Mouse (Mus musculus) naive thymus-derived CD4-positive, alpha-beta T cell, adult 2 months (primary cell): Measurements from ENCODE around the gene Erc2.
A peak's percentile ranks its signal among the peaks of the same experiment; 100 is the strongest.

Source experiments
- DNase-seq: peaks from one replicate; pipeline ENCODE4 v3.0.0-alpha.2; 2011; ENCODE audit warnings: low read depth

Gene Erc2

DNA sequence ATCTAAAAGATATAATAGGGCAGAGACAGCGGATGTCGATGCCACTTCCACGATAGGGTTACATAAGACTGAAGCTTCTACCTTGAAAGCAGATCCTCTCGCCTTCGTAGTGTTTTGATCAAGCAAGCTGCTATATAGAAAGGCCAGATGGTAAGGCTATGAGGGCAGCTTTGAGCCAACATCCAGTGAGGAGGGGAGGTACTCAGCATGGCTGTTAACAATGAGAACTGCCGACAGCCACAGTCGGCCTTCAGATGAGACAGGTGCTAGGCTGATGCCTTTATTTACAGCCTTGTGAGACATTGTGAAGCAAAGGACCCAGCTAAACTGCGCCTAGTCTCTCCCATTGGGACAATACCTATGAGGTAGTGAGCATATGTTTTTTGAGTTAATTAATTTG is 156.3 kb downstream of the Erc2 start:
- no peak for DNase-seq

DNA sequence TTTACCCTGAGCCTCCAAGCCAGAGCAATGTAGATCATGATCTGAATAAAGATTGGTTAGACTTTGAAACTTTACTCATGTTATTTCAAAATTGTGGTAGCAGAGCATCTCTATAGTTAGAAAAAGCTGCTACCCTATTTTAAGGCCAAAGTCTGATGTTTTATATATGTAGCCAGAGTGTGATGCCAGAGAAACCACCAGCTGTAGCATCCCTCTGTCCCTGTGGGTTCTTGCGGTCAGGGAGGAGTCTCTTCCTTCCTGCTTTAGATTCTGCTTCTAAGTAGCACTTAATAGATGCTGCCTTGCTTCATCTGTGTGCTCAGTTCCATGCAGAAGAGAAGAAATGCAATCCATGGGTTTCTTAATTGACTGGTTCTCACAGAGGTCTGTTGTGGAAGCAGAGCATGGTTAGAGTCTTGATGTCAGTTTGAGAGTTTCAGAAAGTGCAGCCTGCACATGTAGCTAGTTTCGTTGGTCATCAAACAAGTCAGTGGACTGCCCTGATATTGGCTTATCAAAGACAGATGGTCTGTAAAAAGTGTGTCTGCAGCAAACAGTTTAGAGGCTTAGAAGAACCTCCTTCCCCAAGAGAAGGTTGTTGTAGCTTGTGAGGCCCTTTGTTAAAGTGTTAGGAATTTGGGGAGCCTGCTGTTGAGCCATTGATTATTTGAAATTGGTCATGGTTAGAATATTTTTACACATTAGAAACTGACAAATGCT is 156.9 kb downstream of the Erc2 start:
- DNase-seq: no peak

DNA sequence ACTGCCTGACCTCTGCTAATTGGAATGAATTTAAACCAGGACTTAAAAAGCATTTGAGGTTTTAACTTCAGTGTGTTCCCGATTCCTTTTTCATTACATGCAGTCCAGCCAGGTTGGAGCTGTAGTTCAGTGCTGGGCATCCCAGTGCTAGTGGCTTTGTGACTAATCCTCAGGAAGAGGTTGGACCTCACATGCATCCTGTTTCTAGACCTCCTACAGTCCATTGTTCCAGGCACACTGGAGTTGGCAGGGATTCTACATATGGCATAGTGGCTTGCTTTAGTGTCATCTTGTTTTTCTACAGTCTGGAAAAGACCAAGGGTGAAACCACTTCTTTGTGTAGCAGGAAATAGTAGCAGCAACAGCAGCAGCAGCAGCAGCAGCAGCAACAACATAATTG is 159.0 kb downstream of the Erc2 start:
- no peak for DNase-seq

DNA sequence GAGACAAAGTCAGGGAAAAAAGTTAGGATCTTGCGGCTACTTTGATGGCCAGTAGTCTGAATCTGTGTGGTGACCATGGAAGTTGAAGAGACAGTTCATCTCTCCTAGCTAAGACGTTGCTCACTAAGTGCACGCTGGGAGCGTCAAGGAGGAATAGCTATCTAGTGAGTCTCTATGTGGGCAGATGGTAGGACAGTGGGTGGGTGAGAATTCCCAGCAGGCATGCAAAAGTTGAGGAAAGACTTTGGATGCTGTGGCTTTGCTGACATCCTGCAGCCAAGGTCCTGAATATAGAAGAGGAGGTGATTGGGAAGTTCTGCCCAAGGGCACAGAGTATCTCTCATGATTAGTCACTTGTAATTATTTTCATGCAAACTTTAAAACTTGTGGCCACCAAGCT is 162.6 kb downstream of the Erc2 start:
- DNase-seq: no peak

DNA sequence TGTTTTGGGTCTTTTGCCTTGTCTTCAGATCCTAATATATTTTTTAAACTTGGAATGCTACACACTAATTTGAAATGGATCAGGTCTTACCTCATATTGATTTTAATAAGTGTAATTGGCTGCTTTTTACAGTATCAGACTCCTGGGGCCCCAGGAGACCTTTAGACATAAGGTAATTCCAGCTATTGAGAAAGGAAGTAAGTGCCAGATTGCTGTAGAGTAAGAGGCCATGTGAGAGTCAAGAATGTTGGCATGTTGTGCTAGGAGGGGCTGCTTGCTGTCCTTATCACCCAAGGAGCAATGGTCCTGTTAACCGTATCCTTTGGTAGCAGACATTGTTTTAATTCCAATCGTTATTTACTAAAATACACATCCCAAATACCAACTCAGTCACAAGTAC is 163.3 kb downstream of the Erc2 start:
- DNase-seq: no peak

DNA sequence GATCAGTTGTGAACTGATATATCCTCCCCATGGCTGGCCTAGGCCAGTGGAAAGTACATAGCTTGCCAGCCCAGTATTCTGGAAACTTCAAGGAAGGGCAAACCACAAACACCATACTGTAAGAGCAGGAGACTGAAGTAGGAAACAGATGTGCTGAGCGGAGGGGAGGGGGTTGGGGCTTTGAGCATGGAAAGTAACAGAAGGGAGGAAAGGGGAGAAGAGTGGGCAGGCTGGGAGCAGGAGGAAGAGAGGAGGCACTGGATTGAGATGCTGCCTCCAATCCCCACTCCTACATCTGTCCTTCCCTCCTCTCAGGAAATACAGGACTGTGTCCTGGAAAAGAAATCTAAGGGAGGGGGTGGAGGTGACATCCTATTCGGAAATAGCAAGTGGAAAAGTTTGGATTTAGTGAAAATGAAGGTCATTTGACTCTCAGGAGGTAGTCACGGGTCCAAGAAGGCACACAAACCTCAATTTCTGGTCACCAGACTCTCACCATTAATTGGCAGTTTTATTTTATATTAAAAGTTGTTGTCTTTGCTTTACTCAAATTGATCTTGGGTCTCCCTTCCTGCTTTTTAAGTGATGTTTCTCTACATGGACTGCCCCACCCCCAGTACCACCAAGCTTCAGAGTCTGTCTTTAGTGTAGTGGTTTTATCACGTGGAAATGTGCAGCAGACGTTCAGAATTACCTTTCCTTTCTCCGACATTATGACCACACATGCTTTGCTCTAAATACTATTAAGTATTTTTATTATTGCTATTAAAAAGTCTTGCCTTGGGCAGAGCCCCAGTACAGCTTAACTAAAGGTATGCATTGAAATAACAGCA is 167.1 kb downstream of the Erc2 start:
- DNase-seq: no peak

DNA sequence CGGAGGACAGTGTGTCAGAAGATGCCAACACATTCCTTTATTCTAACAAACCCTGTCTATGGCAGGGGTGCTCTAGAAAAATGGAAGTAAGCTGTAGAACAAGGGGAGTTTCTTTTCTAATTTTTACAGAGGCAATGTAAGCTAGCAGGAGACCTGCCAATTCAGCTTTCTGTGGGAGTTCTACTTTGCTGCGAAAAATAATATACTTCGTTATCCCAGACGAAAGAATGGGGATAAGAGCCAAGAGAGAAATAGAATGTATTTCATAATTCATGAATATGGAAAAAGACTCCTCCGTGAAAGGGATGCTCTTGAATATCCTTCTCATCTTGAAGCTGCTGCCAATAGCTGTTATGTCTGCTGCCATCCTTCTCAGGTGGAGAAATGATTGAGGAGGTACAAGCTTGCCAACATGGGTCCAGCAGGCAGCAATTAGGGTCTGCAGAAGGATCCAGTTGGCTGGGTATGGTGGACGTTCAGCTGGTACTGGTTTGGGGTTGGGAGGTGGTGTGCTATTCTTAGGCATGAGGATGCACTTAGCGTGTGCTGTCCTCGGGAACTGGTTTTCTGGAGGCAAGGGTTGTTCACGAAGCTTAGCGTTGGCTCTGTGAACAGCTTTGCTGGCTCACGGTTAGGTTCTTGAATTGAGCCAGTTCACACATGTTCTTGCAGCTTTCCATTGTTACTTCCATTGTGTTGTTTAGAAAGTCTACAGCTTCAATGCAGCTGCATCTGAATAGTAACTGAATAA is 176.1 kb downstream of the Erc2 start:
- no peak for DNase-seq

DNA sequence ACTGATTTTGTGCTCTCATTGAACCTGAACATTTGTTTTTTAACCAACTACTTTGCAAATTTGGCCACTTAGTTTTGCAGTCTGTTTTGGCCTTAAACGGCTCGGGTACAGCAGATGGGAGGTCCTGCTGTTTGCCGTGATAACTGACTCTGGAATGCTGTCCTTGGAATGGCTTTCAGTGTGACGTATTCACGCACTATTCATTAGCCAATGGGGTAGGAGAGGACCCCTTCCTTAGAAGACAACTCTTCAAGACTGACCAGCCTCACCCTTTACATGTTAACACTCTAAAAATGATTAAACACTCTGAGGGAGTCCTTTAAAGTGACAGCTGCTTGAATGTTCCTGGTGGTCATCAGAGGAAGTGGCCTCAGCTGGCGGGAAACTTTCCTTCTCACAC is 178.5 kb downstream of the Erc2 start:
- DNase-seq: no peak

DNA sequence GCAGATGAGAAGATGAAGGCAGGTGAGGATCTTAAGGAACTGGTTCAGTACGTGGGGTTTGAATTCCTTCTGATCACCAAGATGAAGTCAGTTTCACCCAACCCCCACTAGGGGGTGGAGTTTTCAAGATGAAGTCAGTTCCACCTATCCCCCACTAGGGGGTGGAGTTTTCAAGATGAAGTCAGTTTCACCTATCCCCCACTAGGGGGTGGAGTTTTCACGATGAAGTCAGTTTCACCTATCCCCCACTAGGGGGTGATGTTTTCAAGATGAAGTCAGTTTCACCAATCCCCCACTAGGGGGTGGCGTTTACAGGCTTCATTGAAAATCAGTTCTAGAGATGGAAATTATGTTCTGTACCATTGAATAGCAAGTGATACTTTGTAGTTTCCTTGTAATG is 181.7 kb downstream of the Erc2 start:
- peak; percentile 28 for DNase-seq

DNA sequence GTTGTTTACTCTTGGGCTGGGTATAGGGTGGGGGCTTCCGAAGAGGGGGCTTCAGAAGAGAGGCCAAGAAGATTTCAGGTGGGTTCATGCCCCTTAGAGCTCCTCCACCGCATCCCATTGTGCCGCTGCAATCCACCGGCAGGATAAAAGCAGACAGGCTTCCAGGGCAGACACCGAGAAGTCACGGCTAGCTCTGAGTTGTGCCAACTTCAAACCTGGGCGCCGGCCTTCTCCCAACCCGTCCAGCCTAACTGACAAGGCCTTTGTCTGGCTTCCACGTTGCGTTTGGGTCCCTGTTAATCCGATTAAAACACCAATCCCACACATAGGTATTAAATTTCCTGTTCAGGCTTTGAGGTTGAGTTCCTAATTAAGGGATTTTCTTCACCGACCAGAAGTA is 182.8 kb downstream of the Erc2 start:
- DNase-seq: no peak

DNA sequence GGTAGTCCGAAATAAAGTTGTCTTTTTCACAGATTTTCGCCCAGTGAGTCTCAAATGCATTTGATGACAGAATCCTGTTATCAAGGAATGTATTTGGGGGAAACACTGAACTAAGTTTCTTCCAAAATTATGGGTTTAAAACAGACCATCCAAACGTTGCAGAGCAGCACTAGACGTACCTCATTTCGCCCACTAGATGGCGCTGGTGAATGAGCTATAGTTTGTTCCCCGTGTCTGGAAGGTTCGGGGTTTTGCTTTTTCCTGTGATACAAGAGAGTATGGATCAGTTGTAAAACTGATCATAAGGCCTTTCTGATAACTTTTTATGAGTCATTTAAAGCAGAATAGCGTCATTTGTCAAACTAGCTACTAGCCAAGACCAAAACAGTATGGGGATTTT is 185.9 kb downstream of the Erc2 start:
- peak; percentile 13 for DNase-seq

DNA sequence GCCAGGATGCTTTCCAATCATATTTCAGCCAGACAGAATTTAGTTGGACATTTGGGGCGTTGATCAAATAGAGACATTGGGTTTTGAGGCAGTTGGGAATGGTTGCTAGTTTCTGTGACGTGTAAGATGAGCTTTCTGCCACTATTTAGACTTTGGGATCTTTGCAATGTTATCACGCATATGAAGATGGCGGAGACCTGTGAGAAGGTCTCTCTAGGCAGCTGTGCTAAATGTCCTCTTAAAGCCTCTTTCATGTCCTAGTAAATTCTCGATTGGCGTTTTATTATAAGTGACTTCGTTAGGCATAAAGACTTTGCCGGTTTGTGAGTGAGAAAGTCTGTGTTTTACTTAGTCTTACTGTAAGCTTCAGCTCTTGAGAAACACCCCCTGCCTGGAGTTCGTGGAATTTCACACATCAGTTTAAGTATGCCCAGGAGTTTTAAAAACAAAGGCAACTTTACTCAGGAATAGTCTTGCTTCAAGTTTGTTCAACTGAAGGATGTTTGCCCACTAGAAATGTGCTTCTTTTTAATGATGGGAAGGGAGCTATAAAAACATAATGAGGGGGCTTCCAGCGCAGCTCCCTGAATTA is 186.4 kb downstream of the Erc2 start:
- DNase-seq: no peak

DNA sequence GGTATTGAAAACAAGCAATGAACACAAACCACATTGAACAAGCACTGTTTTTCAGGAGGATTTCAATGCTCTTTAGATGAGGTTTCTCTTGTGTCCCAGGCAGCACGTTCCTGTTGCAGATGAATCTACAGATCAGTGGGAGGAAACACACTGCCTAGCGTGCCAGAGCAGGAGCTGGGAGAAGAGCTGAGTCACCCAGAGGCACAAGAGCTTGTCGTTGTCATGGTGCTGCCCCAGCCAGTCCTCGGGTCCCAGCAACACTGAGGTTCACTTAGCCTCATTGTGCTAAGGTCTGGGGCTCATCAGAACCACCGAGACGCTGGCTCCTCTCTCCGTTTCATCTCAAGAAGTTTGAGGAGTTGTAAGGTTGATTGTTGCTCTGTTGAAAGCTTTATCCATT is 188.6 kb downstream of the Erc2 start:
- DNase-seq: no peak

DNA sequence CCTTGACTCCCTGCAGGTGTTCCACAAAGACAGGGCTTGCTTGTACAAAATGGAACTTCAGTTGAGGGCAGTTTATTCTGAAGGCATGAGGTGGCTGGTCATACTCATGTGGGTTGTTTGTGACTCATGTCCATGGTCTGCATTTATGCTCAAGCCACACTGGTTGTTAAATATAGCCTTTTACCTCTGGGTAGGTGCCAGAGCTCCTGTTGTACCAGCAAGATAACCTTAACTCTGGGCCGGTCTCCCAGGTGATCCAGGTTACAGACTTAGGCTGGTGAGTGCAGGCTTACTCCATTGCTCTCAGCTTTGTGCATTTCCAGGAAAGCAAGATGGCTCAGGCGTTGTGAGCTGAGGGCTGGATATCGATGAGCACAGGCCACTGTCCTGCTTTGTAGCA is 189.4 kb downstream of the Erc2 start:
- no peak for DNase-seq

DNA sequence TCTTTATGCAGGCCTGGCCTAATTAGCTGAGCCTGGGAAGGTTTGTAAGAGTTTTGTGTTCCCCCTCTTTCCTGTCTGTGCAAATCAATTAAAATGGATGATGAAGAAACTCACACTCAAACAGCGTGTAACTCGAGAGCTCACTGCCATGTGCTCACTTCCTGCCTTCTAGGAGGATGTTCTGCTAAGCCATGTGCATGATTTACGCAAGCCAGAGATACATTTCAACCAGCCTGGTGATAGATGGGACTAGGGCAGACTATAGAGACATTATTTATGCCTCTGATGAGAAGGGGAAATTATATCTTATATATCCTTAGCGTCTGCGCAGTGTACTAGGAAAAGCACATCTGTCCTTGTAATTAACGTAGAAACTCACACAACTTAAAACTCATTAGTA is 193.5 kb downstream of the Erc2 start:
- no peak for DNase-seq

DNA sequence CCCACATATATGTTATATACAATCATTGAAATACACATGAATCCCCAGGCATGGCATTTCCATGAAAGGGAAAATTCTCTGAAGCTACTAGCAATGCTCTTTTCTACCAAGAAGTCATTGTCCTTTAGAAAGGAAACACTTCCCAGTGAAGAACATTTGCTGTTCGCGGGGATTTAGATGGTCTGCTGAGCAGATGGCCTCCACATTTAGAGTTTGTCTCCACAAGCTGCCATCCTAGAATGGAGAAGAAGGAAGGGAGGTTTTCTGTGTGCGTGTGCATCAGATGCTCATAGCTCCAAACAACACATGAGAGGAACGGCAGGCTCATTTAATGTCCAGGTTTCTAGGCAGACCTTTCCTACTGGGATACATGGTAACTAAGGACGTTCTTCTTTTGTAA is 196.8 kb downstream of the Erc2 start:
- no peak for DNase-seq

DNA sequence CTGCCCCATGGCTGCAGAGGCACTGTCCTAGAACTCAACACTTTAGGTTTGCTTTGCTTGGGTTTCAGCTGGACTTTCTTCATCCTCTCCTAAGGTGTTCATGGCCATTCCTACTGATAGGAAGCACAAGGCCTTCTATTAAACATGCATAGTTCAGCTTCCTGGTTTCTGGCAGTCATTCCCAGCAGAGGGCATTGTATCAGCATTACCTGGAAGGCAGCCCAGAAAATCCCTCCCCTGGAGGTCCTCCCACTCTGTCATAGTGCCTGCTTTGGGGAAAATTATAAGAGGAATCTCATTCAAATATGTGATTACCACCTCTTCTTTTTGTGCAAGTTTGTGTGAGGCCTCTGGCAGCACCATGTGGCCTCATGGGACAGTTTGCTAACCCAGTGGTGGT is 199.6 kb downstream of the Erc2 start:
- DNase-seq: no peak

DNA sequence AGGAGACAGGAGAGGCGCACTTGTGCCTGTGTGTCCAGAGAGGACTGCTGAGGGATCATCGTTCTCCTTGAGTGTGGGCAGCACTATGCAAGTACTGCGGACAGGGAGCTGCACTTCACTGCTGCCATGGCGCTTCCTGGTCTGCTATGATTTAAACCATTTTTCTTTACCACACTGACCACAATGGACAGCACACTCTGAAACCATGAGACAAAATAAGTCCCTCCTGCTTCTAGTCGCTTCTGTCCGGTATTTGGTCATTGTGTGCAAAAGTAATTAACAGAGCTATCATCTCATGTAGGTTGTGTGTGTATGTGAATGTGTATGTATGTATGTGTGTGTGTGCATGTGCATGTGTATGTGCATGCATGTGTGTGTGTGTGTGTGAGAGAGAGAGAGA is 200.3 kb downstream of the Erc2 start:
- no peak for DNase-seq

DNA sequence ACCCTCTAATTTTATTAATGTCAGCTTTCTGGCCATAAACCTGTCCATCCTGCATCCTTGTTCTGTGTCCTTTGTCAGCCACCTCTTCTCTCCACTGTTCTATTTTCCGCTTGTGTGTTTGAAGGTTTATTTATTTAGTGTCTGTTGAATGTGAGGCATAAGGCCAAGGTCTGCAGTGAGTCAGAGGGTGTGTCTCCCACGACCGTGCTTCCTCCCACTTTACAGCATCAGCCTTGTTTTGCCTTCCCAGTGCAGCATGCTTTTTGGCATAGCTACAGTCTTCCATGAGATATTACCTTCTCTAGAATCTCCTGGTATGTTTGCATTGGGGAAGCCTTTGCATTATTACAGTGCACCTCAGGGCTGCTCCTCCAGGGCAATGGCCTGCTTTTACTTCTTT is 200.8 kb downstream of the Erc2 start:
- DNase-seq: no peak

DNA sequence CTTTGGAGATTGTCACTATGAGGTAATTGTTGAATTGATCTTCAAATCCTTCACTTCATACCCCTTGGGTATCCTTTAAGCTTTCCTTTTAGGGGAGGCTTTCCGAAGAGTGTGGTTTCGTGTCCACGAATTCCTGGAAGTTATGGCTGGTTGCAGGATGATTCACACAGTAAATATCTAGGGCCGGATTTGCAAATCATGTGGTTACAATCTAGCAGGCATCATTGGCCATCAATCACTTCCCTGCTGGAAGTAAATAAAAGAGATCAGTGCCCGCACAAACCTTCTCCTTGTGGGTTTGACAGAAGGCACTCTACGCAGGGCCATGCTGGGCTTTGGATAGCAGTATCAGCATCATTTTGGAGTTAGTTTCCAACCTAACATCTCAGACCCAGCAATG is 201.7 kb downstream of the Erc2 start:
- no peak for DNase-seq

DNA sequence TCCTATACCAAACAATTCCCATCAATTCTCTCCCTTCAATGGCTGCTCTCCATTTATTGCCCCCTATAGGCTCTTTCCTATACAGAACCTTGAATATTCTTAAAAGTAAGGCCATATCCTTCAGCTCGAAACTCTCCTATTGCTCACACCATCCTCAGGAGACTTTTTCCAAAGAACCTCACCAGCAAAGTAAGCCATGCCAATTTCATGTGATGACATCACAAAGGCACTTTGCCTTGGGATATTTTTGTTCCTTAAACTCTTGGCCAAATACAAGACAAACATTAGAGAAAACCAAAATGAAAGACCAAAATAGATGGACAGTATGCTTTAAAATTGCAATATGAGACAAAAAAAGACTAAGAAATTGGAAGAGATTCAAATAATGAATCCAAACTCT is 204.6 kb downstream of the Erc2 start:
- no peak for DNase-seq

DNA sequence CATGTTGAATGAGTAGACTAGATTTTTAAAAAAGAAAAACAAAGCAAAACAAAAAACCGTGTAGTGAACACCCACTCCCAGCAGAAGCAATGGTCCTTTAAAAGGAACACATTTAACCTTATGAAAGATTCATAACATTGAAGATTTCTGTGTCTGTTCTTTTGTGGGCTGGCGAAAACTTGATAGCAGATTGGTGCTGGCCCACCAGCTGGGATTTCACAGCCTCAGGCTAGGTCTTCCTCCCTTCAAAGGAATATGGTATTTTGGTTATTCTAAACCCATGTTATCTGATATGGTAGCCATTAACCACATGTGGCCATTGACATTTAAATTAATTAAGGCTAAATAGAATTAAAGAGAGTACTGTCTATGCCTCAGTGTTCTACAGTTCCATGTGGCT is 205.9 kb downstream of the Erc2 start:
- no peak for DNase-seq

DNA sequence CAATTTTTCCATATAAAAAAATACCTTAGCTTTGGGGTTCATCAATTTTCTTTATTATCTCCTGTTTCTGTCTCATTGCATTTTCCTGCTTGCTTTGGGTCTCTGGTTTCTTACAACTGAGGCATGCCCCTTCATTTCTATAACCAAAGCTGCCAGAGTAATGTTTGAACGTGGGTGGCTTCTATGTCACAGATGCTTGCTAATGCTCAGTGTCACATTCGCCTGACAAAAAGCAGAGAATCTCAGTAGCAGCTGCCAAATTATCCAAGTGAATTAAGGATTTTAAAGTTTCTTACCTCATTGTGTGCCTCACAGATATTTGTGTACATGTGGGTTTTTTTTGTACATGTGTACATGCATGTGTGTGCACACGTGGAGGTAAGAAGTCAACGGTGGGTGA is 210.0 kb downstream of the Erc2 start:
- DNase-seq: no peak
